Mouse (Mus musculus) brain, embryonic 14.5 days (tissue): ENCODE results near the gene Pik3r6.

Experiments
- CTCF ChIP-seq: fragments of 200-500 bp; IDR thresholded peaks from 2 replicates; pipeline ENCODE4 v1.5.1; 2012; ENCODE audit warnings: inconsistent platforms, mild to moderate bottlenecking, moderate library complexity, borderline replicate concordance; ENCODE audit not compliant: insufficient read depth, insufficient read length; ENCODE audit errors: extremely low read depth
- POLR2A ChIP-seq: fragments of 200-500 bp; IDR thresholded peaks from 2 replicates; pipeline ENCODE4 v1.6.1; 2012; ENCODE audit warnings: mild to moderate bottlenecking, inconsistent platforms, borderline replicate concordance; ENCODE audit not compliant: poor library complexity, insufficient read depth, insufficient read length, severe bottlenecking; ENCODE audit errors: extremely low read depth

DNA sequence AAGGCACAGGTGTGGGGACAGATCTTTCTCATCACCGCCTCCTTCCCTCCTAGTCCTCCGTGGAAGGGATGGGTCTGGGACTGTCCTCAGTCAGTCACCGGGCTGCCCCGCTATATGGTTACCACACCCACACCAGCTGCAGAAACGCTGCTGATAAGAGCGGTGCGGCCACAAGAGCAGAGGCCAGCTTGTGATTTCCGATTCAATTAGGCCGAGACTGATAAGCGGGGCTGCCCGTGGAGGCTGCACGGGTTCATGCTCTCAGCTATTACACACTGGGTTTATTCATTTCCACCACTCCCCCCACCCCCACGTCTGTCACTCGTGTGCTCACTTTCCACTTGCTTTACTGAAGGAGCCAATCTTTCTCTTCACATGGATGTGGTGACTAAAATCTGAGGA is 1.9 kb upstream of the Pik3r6 start:
- TF ChIP-seq CTCF (no peak), POLR2A (no peak)
